Mouse (Mus musculus): ENCODE results near the gene Clmn.
"Not testable (repeated sequence)": the region's sequence is repeated elsewhere in the genome, so short reads cannot be mapped to it uniquely, and the experiment has no call there.

Gene Clmn

GRCm38 (mm10) chr12:104758066-104758465 lies 106.8 kb downstream of the Clmn start:
- no peak for DNase-seq (ENCODE audit: low spot score in 2 of 2)

DNA sequence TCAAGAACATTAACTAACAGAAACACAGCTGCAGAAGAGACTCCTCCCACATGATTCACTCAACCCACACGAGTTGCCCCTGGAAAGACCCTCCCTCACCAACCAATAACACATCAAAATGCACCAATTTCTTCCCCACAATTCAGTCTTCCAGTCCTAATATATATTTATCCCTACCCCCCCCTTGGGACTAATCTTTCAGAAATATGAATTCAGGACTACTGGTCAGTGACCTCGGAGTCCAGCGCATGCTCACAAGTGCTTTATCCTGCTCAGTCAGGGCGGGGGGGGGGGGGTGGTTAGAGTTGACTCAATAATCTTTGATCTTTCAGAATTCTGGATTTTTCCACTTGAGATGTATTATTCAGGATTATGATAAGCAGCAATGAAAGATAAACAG lies 111.2 kb downstream of the Clmn start:
- no peak for DNase-seq (ENCODE audit: low spot score in 2 of 2)

DNA sequence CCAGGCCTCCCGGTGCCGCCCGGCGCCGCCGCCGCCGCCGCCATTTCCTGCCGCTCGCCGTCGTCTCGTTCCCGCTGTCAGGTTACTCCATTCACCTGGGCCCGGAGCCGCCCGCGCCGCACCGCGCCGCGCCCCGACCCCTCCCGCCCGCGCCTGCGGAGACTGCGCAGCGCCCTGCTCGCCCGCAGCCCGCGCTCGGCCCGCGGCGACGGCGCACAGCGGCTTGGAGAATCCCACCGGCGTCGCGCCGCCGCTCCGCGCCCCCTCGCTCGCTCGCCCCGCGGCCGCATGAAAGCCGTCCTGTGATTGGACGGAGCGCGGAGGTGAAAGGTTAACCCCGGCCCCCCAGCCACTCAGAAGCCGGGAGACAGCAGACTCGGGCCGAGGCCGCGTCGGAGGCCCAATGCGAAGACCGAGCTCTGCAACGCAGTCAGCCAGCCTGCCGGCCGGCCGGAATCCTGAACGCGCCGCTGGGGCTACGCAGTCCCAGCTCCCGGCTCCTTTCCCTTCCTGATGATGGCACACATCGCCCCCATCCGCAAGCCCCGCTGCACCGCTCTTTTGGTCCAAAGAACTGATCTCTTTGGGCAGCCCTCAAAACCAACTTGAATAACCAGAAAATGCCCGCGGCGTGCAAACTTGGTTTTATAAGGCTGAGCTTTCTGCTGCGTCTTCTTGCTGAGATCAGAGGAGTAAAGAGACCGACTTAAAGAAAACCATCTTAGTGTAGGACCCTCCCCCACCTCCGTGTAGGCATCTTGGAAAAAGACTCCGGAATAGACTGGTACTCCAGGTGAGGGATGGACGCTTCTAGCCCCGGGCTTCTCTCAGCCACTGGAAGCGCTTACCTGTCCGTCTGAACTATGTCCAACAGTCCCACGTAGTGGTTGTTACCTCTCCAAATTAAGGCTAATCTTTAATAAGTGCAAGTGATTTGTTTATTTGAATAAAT lies 112.8 kb downstream of the Clmn start, which contains the start of gene Dicer1:
TSS of gene Dicer1 (minus strand) at position 139 of the 952 bp plus-strand sequence.
- DNase-seq (ENCODE audit: low spot score in 2 of 2) = peak; percentile 86 to 98

- DNase-seq (ENCODE audit: low spot score in 2 of 2) = no peak
These were observed 113.5 kb downstream of the Clmn start for GRCm38 (mm10) chr12:104751331-104751813.

DNA sequence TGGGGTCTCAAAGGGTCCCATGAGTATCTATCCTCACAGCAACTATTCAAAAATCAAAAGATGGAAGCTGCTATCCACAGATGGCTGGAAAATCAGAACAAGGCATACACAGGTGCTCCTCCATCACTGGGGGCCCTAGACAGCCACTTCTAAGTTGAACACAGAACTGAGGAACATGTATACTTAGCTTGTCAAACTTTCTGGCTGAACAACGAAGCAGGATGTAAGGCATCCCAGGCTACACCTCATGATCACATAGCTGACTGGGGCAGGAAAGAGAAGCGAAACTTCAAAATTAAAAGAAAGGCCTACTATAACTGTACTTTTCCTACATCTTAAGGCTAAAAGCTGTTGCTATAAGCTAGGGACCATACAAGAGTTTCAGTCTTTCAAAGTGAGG lies 115.9 kb downstream of the Clmn start:
- no peak for DNase-seq (ENCODE audit: low spot score in 2 of 2)

- DNase-seq (ENCODE audit: low spot score in 2 of 2) = no peak
These were observed 117.6 kb downstream of the Clmn start for GRCm38 (mm10) chr12:104747252-104747651.

DNA sequence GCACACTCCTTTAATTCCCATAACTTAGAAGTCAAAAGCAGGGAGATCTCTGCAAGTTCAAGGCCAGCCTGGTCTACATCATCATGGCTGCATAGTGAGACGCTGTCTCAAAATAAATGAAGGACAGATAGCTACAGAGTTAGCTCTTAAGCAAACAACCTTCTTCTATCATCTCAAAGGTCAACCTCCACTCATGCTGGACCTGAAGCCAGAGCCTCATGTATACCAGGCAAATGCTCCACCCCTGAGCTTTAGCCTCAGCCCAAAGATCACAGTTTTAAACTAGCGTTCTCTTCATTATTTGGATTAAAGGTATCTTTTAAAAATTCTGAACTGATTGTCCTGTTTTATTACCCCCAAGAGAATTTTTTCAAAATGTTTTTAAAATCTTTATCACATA lies 118.3 kb downstream of the Clmn start:
- DNase-seq (ENCODE audit: low spot score in 2 of 2) = no peak

- no peak for DNase-seq (ENCODE audit: low spot score in 2 of 2)
These were observed 121.2 kb downstream of the Clmn start for GRCm38 (mm10) chr12:104743687-104744086.

GRCm38 (mm10) chr12:104742247-104742646 lies 122.6 kb downstream of the Clmn start:
- no peak for DNase-seq (ENCODE audit: low spot score in 2 of 2)

- DNase-seq (ENCODE audit: low spot score in 2 of 2) = no peak
These were observed 123.8 kb downstream of the Clmn start for GRCm38 (mm10) chr12:104740841-104741787.

GRCm38 (mm10) chr12:104738931-104739330 lies 125.9 kb downstream of the Clmn start:
- no peak for DNase-seq (ENCODE audit: low spot score in 2 of 2)

- no peak for DNase-seq (ENCODE audit: low spot score in 2 of 2)
These were observed 126.4 kb downstream of the Clmn start for GRCm38 (mm10) chr12:104738446-104738845.

- peak in 1 of 2 experiments; percentile 42 for DNase-seq (ENCODE audit: low spot score in 2 of 2)
These were observed 127.2 kb downstream of the Clmn start for GRCm38 (mm10) chr12:104737666-104738065.

GRCm38 (mm10) chr12:104735993-104736395 lies 128.9 kb downstream of the Clmn start:
- no peak for DNase-seq (ENCODE audit: low spot score in 2 of 2)

DNA sequence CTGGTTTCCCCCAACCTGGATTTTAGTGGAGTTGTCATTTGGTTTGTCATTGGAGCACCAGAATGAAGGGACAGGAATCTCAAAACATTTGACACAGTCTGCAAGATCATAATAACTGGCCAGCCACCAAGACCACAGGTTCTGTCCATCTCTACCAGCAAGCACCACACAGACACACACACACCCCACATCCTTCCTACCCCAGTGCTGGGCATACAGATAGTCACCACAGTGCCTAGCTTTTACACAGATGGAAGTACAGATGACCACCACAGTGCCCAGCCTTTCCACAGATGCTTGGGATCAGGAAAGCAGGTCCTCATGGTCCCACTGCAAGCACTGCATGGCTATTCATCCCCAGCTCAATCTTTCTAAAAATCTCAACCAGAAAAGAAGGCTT lies 131.7 kb downstream of the Clmn start:
- DNase-seq (ENCODE audit: low spot score in 2 of 2) = no peak

- no peak for DNase-seq (ENCODE audit: low spot score in 2 of 2)
These were observed 133.1 kb downstream of the Clmn start for GRCm38 (mm10) chr12:104731782-104732181.

GRCm38 (mm10) chr12:104726436-104726835 lies 138.4 kb downstream of the Clmn start:
- not testable (repeated sequence) for DNase-seq (ENCODE audit: low spot score in 2 of 2)

DNA sequence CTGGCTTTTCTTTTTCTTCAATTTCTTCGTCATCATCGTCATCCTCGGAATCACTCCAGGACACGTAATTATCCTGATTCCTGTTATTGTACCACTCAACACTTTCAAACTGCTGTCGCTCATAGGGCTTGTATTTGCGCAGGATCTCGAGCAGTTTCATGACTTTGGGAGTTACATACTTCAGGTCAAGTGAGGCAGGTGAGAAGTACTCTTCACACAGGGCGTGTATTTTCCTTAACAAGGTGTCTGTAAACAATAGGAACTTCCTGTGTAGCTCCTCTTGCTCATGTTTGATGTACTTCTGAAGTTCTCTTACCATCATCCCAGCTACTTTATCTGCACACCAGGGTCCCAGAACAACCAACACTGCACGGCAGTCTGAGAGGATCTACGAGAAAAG lies 142.8 kb downstream of the Clmn start:
- no peak for DNase-seq (ENCODE audit: low spot score in 2 of 2)

DNA sequence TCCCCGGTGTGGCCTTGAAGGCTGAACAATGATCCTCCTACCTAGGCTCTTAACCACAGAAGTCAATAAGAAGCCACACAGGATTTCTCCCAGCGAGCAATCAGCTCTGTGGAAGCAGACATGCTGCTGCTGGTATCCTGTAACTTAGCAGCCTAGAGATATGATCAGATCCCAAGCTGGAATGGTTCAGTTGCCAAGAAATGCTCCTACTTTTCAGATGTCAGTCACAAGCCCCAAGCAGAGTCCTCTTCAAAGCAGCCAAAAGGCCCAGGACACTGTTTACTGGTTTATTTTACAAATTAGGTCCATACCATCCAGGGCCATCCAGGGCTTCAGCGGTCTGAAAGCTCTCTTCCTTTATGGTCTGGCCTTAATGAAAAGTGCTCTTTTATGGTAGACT lies 143.9 kb downstream of the Clmn start:
- DNase-seq (ENCODE audit: low spot score in 2 of 2) = no peak

DNA sequence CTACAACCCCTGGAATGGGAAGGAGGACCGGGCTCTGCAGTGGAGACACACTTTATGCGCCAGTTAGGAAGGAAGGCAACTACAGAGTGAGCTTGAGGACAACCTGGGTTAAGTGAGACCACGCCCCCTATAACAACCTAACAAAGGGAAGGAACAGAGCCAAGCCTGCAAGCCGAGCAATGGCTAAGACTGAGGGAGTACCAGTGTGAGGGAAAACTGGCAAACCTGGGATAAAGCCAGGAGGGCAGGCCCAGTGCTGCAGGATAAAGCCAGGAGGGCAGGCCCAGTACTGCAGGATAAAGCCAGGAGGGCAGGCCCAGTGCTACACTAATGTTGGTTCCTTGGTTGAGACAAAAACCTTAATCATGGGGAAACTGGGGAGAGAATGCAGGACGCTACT lies 145.9 kb downstream of the Clmn start:
- DNase-seq (ENCODE audit: low spot score in 2 of 2) = no peak

DNA sequence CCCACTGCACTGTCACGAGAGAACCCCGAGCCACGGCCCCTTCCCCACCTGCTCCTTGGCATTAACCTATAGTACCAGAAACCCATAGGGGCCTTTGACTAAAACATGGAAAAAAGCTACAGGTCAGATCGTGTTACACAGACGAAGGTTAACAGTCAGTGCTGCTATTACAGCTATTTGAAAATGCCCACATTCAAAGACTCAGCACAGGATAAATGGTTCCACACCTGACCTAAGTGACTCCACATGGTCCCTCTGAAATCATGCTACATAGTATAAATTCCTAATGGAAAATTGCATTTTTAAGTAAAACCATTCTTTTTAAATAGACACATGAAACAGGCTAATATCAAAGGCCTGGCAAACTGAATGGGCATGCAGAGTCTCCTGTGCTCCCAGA lies 148.5 kb downstream of the Clmn start:
- no peak for DNase-seq (ENCODE audit: low spot score in 2 of 2)

- no peak for DNase-seq (ENCODE audit: low spot score in 2 of 2)
These were observed 149.4 kb downstream of the Clmn start for GRCm38 (mm10) chr12:104715453-104715852.

Data from left cerebral cortex, adult 9 months (tissue).